Mouse (Mus musculus): ENCODE measurements around the gene Fkbp15. TPM values are rescaled to one million over a fixed set of nuclear protein-coding genes. Genes with fewer than 3 reads are reported as not detected.

Gene Fkbp15
- total and polyA plus RNA-seq, 2 experiments from 2014 or later = 19.1 to 43.3 TPM

GRCm38 (mm10) chr4:62306301-62306700, 54.0 kb downstream of the Fkbp15 start:
- H3K4me1 ChIP-seq (ENCODE audit: insufficient read depth) = no peaks in the 10 kb centered on the region

GRCm38 (mm10) chr4:62303288-62303687, 57.1 kb downstream of the Fkbp15 start:
- 86% methylated on average over 1 of the region's 1 CpGs for WGBS
- H3K36me3 ChIP-seq (ENCODE audit: insufficient read depth) = peaks cover 75% of the 10 kb centered on the region

More at GRCm38 (mm10) chr4:62306301-62306700, 54.0 kb downstream of the Fkbp15 start:
- Histone ChIP-seq H3K4me3 (ENCODE audit: low read depth, low read length) (no peak overlapping the region), H3K27ac (ENCODE audit: low read depth, low read length) (no peak overlapping the region), H3K27me3 (ENCODE audit: insufficient read depth, low read length) (no peaks in the 10 kb centered on the region), H3K9ac (no peak overlapping the region), H3K4me2 (ENCODE audit: low read depth) (no peak overlapping the region), H3K36me3 (ENCODE audit: insufficient read depth) (peaks cover 49% of the 10 kb centered on the region), H3K9me3 (ENCODE audit: low read length) (no peaks in the 10 kb centered on the region)
- TF ChIP-seq CTCF (IDR thresholded peaks at IDR 0.05; ENCODE audit: low read depth) = no peak
- ATAC-seq (no peak), DNase-seq (no peak)
- WGBS = 95% methylated on average over 1 of the region's 1 CpGs

GRCm38 (mm10) chr4:62302795-62303194, 57.6 kb downstream of the Fkbp15 start:
- Histone ChIP-seq H3K27me3 (ENCODE audit: insufficient read depth, low read length) (no peaks in the 10 kb centered on the region), H3K4me2 (ENCODE audit: low read depth) (no peak overlapping the region), H3K4me1 (ENCODE audit: insufficient read depth) (no peaks in the 10 kb centered on the region), H3K27ac (ENCODE audit: low read depth, low read length) (no peak overlapping the region), H3K9me3 (ENCODE audit: low read length) (no peaks in the 10 kb centered on the region), H3K36me3 (ENCODE audit: insufficient read depth) (peaks cover 76% of the 10 kb centered on the region), H3K9ac (no peak overlapping the region), H3K4me3 (ENCODE audit: low read depth, low read length) (no peak overlapping the region)
- no peak for ATAC-seq
- DNase-seq = no peak
- 85% methylated on average over 2 of the region's 2 CpGs for WGBS
- TF ChIP-seq CTCF (IDR thresholded peaks at IDR 0.05; ENCODE audit: low read depth) = no peak

More at GRCm38 (mm10) chr4:62303288-62303687, 57.1 kb downstream of the Fkbp15 start:
- H3K9ac ChIP-seq = no peak overlapping the region
- no peak overlapping the region for H3K4me2 ChIP-seq (ENCODE audit: low read depth)
- DNase-seq = no peak
- TF ChIP-seq CTCF (IDR thresholded peaks at IDR 0.05; ENCODE audit: low read depth) = no peak
- H3K4me3 ChIP-seq (ENCODE audit: low read depth, low read length) = no peak overlapping the region
- H3K9me3 ChIP-seq (ENCODE audit: low read length) = no peaks in the 10 kb centered on the region
- ATAC-seq = no peak
- no peaks in the 10 kb centered on the region for H3K27me3 ChIP-seq (ENCODE audit: insufficient read depth, low read length)
- H3K4me1 ChIP-seq (ENCODE audit: insufficient read depth) = no peaks in the 10 kb centered on the region
- no peak overlapping the region for H3K27ac ChIP-seq (ENCODE audit: low read depth, low read length)

- Histone ChIP-seq H3K36me3 (ENCODE audit: insufficient read depth) (peaks cover 77% of the 10 kb centered on the region), H3K4me3 (ENCODE audit: low read depth, low read length) (no peak overlapping the region), H3K27ac (ENCODE audit: low read depth, low read length) (no peak overlapping the region), H3K4me1 (ENCODE audit: insufficient read depth) (no peaks in the 10 kb centered on the region), H3K9ac (no peak overlapping the region), H3K9me3 (ENCODE audit: low read length) (no peaks in the 10 kb centered on the region), H3K4me2 (ENCODE audit: low read depth) (no peak overlapping the region), H3K27me3 (ENCODE audit: insufficient read depth, low read length) (no peaks in the 10 kb centered on the region)
- 93% methylated on average over 2 of the region's 2 CpGs for WGBS
- no peak for DNase-seq
- TF ChIP-seq CTCF (IDR thresholded peaks at IDR 0.05; ENCODE audit: low read depth) = no peak
- no peak for ATAC-seq
Observed at GRCm38 (mm10) chr4:62300001-62300400, 60.3 kb downstream of the Fkbp15 start.

- H3K9me3 ChIP-seq (ENCODE audit: low read length) = no peaks in the 10 kb centered on the region
- no peaks in the 10 kb centered on the region for H3K4me1 ChIP-seq (ENCODE audit: insufficient read depth)
- no peak overlapping the region for H3K4me2 ChIP-seq (ENCODE audit: low read depth)
- 89% methylated on average over 3 of the region's 3 CpGs for WGBS
- no peak overlapping the region for H3K4me3 ChIP-seq (ENCODE audit: low read depth, low read length)
- ATAC-seq (no peak), DNase-seq (no peak)
- no peak overlapping the region for H3K27ac ChIP-seq (ENCODE audit: low read depth, low read length)
- H3K36me3 ChIP-seq (ENCODE audit: insufficient read depth) = peaks cover 69% of the 10 kb centered on the region
- H3K9ac ChIP-seq = no peak overlapping the region
- no peaks in the 10 kb centered on the region for H3K27me3 ChIP-seq (ENCODE audit: insufficient read depth, low read length)
- TF ChIP-seq CTCF (IDR thresholded peaks at IDR 0.05; ENCODE audit: low read depth) = no peak
Observed at GRCm38 (mm10) chr4:62297280-62298130, 62.8 kb downstream of the Fkbp15 start.

- Histone ChIP-seq H3K9me3 (ENCODE audit: low read length) (no peaks in the 10 kb centered on the region), H3K27me3 (ENCODE audit: insufficient read depth, low read length) (no peaks in the 10 kb centered on the region), H3K36me3 (ENCODE audit: insufficient read depth) (peaks cover 56% of the 10 kb centered on the region), H3K27ac (ENCODE audit: low read depth, low read length) (no peak overlapping the region), H3K4me1 (ENCODE audit: insufficient read depth) (no peaks in the 10 kb centered on the region), H3K4me3 (ENCODE audit: low read depth, low read length) (no peak overlapping the region), H3K9ac (no peak overlapping the region), H3K4me2 (ENCODE audit: low read depth) (no peak overlapping the region)
- no peak for ATAC-seq
- no peak for TF ChIP-seq CTCF (IDR thresholded peaks at IDR 0.05; ENCODE audit: low read depth)
- WGBS = 94% methylated on average over 1 of the region's 1 CpGs
- DNase-seq = no peak
Observed at GRCm38 (mm10) chr4:62294741-62295140, 65.6 kb downstream of the Fkbp15 start.

- H3K27ac ChIP-seq (ENCODE audit: low read depth, low read length) = no peak overlapping the region
- WGBS = 70% methylated on average over 10 of the region's 10 CpGs
- no peaks in the 10 kb centered on the region for H3K27me3 ChIP-seq (ENCODE audit: insufficient read depth, low read length)
- peaks cover 43% of the 10 kb centered on the region for H3K36me3 ChIP-seq (ENCODE audit: insufficient read depth)
- DNase-seq (no peak), ATAC-seq (no peak)
- no peaks in the 10 kb centered on the region for H3K9me3 ChIP-seq (ENCODE audit: low read length)
- TF ChIP-seq CTCF (IDR thresholded peaks at IDR 0.05; ENCODE audit: low read depth) = no peak
- H3K4me2 ChIP-seq (ENCODE audit: low read depth) = no peak overlapping the region
- 0 out of 2 replicates have a peak, but pooled peaks cover under 1% of the 10 kb centered on the region for H3K4me1 ChIP-seq (ENCODE audit: insufficient read depth)
- H3K9ac ChIP-seq = no peak overlapping the region
- no peak overlapping the region for H3K4me3 ChIP-seq (ENCODE audit: low read depth, low read length)
Observed at GRCm38 (mm10) chr4:62293219-62293861, 67.0 kb downstream of the Fkbp15 start.
